Mouse (Mus musculus): ENCODE data around the gene Fgfr1op2.

The Fgfr1op2 gene

GRCm38 (mm10) chr6:146603651-146604050 lies 26.6 kb downstream of the Fgfr1op2 start:
- DNase-seq (ENCODE audit: low read depth, low spot score) = no peak

DNA sequence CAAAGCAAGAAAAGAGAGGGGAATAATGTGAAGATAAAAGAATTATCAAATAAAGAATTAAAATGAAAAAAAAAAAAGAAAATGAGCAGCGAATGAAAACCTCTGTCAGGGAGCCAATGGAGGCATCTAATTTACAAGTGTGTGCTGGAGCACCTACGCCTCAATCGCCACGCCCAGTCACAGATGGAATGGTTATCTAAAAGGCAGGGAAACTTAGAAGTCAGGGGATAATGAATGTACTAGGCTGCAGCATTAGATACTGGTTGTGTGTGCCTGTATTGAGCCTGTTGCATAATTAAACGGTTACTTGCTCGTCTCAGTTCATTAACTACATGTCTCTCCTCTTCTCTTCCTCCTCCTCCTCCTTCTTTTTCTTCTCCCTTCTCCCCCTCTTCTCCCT lies 34.4 kb downstream of the Fgfr1op2 start:
- DNase-seq (ENCODE audit: low read depth, low spot score) = no peak

GRCm38 (mm10) chr6:146611897-146612296 lies 34.9 kb downstream of the Fgfr1op2 start:
- no peak for DNase-seq (ENCODE audit: low read depth, low spot score)

- no peak for DNase-seq (ENCODE audit: low read depth, low spot score)
Observed at GRCm38 (mm10) chr6:146612736-146613135, 35.7 kb downstream of the Fgfr1op2 start.

DNA sequence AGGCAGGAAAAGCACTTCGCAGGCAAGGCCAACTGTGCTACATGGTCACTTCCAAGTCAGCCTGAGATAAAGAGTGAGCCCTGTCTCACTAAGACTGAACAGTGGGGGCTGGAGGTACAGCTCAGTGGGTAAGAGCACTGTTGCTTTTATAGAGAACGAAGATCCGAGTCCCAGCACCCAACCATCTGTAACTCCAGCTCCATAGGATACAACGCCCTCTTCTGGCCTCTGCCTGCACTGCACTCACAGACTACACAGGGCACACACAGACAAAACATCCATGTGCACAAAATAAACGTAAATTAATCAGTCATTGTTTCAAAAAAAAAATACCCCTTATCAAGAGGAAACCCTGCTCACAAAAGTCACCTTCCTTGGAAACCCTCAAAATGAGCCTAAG lies 36.9 kb downstream of the Fgfr1op2 start:
- no peak for DNase-seq (ENCODE audit: low read depth, low spot score)

GRCm38 (mm10) chr6:146614541-146614940 lies 37.5 kb downstream of the Fgfr1op2 start:
- DNase-seq (ENCODE audit: low read depth, low spot score) = no peak

DNA sequence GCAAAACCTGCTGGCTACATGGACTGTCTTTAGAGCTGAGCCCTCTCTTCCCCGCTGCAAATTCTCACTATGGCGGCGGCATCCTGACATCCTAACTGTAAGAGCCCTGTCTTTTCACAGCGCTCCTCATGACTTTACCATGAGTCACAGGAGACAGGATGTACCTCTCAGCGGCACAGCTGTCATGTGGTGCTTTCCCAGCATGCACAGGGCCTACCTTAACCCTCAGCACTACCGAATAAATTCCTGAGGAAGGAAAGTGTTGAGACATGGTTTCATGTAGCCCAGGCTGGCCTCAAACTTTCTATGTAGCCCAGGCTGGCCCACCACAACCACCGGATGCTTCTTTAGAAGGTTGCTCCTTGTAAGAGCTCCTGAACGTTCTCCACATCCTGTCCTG lies 38.9 kb downstream of the Fgfr1op2 start:
- DNase-seq (ENCODE audit: low read depth, low spot score) = no peak

DNA sequence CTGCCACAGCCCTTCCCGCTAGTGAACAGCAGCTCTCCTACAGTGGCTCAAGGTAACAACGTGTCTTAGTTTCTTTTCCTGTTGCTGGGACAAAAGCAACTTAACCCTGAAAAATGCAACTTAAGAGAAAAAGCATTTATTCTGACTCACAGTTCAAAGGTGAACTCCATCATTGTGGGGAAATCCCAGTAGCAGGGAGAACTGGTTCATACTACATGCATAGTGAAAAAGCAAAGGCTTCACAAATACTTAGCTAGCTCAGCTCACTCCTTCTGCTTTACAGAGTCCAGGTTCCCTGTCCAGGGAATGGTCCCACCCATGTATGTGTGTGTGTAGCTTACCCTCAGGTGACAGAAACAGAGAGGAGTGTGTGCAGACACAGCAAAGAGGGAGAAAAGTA lies 39.7 kb downstream of the Fgfr1op2 start:
- no peak for DNase-seq (ENCODE audit: low read depth, low spot score)

DNA sequence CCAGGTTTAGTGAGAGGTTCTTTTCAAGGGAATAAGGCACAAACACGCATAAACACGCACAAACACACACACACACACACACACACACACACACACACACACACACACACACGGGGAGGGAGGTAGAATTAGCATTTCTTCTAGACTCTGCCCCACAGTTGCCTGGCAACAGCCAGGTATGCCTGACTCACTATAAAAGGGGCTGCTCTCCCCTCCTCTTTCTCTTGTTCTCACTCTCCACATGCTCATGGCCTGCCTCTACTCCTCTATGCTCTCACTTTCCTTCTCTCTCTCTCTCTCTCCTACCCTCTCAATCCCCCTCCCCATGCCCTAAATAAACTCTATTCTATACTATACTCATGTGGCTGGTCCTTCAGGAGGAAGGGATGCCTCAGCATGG lies 51.1 kb downstream of the Fgfr1op2 start:
- DNase-seq (ENCODE audit: low read depth, low spot score) = no peak

GRCm38 (mm10) chr6:146629781-146630756 lies 53.1 kb downstream of the Fgfr1op2 start:
- no peak for DNase-seq (ENCODE audit: low read depth, low spot score)

DNA sequence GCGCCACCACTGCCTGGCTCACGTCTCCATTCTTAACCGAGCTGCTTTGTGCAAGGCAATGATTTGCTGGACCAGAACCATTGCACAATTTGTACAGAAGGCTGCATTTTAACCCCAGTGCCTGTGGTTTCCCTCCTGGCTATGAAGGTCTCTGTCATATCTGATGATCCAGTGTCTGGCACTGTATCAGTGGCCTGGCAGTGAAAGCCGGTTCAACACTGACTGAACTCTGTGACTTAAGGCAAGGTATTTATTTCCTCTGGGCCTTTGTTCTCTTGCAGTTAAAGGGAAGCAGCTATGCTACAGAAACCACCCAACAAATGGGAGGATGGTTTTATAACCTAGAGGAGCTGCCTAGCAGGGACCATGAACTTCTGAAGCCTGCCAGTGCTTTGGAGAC lies 54.0 kb downstream of the Fgfr1op2 start:
- no peak for DNase-seq (ENCODE audit: low read depth, low spot score)

- DNase-seq (ENCODE audit: low read depth, low spot score) = no peak
Observed at GRCm38 (mm10) chr6:146631847-146632246, 54.8 kb downstream of the Fgfr1op2 start.

- no peak for DNase-seq (ENCODE audit: low read depth, low spot score)
Observed at GRCm38 (mm10) chr6:146632403-146632802, 55.4 kb downstream of the Fgfr1op2 start.

DNA sequence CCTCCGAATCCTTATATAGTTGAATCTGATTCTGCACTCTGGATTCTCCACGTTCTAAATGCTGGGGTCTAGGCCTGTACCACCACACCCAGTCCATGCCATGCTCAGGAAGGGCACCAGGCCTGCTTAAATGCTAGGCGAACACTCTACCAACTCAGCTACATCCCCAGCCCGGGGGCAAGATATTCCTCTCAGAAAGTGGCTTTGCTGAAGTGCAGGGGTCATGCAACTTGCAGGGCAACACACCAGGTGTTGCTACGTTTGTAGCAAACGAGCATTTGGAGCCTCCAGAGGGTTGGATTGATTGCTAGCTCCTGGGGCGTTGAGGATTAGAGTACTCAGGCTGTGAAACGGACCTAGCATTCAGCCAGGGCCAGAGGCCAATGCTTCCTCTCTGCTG lies 56.1 kb downstream of the Fgfr1op2 start:
- DNase-seq (ENCODE audit: low read depth, low spot score) = no peak

DNA sequence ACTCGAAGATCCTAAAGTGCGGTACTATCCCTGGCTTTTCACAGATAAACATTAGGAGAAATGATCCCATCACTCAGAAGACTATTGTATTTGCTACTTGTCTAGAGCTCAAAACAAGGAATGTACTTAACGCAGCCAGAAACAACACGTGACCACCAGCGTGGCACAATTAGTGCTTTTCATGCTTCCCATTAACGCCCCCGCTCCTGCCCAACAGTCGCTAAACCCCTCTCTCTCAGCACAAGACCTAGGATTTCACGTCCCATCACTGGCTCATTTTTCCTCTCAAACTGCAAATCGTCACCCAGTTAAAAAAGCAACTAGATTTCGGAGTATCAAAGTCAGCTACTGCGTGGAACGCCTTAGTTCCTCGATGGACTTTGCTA lies 56.6 kb downstream of the Fgfr1op2 start:
- peak; percentile 17 for DNase-seq (ENCODE audit: low read depth, low spot score)

DNA sequence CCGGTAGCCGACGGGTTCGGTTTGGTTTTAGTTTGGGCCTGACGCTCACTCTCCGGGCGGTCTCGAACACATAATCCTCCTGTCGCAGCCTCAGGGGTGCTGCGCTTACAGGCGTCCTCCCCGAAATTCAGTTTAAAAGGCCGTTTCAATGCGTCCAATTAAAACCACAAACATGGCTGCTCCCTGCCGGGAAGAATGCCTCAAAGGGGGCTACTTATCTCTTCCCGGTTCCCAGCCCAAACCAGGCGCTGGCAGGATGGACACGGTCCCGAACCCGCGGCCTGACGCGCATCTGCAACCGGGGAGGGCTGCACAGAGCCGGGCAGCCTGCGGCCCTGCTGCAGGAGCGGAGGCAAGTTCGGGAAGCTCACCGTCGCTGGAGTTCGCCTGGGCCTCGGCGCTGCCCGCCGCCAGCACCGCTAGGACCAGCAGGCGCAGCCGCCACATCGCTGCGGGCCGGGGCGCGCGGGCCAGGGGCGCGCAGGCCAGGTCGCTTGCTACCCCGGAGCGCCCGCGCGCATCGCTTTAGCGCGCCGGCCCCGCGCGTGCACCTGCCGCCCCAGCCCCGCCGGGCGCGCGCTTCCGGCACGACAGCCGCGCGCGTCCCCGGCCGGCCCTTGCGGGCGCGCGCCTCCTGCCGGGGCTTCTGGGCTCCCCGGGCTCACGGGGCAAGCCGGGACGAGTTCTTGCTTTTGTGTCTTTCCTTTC lies 57.2 kb downstream of the Fgfr1op2 start:
- DNase-seq (ENCODE audit: low read depth, low spot score) = peak; percentile 79

DNA sequence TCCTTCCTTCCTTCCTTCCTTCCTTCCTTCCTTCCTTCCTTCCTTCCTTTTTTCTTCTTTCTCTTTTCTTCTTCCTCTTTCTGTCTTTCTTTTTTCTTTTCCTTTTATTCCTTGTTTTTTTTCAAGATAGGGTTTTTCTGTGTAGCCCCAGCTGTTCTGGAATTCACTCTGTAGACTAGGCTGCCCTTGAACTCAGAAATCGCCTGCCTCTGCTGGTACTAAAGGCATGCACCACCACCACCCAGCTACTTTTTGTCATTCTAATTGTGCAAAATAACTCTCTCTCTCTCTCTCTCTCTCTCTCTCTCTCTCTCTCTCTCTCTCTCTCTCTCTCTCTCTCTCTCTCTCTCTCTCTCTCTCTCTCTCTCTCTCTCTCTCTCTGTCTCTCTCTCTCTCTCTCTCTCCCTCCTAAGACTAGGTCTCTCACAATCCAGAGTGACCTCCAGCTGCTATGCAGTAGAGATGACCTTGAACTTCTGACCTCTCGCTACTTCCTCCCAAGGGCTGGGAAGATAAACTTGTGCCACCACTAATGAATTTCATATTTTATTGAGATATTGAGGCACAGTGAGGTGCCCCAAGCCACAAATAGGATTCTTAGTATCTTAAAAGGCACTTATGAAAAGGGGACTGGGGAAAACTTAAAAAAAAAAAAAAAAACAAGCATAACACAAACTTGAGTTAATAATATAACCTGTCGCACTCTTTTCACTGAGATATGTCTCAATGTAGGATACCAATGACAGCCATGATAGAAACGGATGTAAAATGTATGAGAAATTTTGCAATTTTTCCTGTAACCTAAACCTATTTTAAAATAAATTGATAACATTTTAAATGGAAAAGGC lies 58.0 kb downstream of the Fgfr1op2 start:
- DNase-seq (ENCODE audit: low read depth, low spot score) = no peak

- DNase-seq (ENCODE audit: low read depth, low spot score) = no peak
Observed at GRCm38 (mm10) chr6:146636482-146636881, 59.5 kb downstream of the Fgfr1op2 start.

GRCm38 (mm10) chr6:146640068-146640965 lies 63.3 kb downstream of the Fgfr1op2 start:
- no peak for DNase-seq (ENCODE audit: low read depth, low spot score)

- DNase-seq (ENCODE audit: low read depth, low spot score) = no peak
Observed at GRCm38 (mm10) chr6:146640991-146641390, 64.0 kb downstream of the Fgfr1op2 start.
